Mouse (Mus musculus): ENCODE measurements around the gene Cnih4.

- TF ChIP-seq POLR2A (IDR thresholded peaks at IDR 0.05; ENCODE audit: control insufficient read depth in 1 of 2, insufficient read depth in 1 of 2, low read depth in 1 of 2, low read length in 2 of 2, poor library complexity in 1 of 2) = no peak
- no peak for TF ChIP-seq CTCF (IDR thresholded peaks at IDR 0.05 in 2 of 3, conservative IDR thresholded peaks at IDR 0.05 in 1 of 3; ENCODE audit: control insufficient read depth in 1 of 3, insufficient read depth in 1 of 3, low read depth in 2 of 3, low read length in 3 of 3, poor library complexity in 1 of 3, severe bottlenecking in 1 of 3)
- TF ChIP-seq MAX (IDR thresholded peaks at IDR 0.05; ENCODE audit: low read length) = no peak
- TF ChIP-seq E2F4 (IDR thresholded peaks at IDR 0.05; ENCODE audit: borderline replicate concordance, low read depth, low read length) = no peak
- no peak for TF ChIP-seq KAT2A (conservative IDR thresholded peaks at IDR 0.05; ENCODE audit: low read depth, low read length)
- TF ChIP-seq TAL1 (IDR thresholded peaks at IDR 0.05; ENCODE audit: low read length) = no peak
Measured at GRCm38 (mm10) chr1:181125916-181126315, 18.6 kb upstream of the Cnih4 start.

Measured in MEL (cell line).